Mouse (Mus musculus) WW6 (cell line): ENCODE data around the gene Nap1l3.

ENCODE experiments used
- DNase-seq: peaks from one replicate; pipeline ENCODE4 v3.0.0-alpha.2; 2013; ENCODE audit warnings: low read depth, low spot score

The Nap1l3 gene

DNA sequence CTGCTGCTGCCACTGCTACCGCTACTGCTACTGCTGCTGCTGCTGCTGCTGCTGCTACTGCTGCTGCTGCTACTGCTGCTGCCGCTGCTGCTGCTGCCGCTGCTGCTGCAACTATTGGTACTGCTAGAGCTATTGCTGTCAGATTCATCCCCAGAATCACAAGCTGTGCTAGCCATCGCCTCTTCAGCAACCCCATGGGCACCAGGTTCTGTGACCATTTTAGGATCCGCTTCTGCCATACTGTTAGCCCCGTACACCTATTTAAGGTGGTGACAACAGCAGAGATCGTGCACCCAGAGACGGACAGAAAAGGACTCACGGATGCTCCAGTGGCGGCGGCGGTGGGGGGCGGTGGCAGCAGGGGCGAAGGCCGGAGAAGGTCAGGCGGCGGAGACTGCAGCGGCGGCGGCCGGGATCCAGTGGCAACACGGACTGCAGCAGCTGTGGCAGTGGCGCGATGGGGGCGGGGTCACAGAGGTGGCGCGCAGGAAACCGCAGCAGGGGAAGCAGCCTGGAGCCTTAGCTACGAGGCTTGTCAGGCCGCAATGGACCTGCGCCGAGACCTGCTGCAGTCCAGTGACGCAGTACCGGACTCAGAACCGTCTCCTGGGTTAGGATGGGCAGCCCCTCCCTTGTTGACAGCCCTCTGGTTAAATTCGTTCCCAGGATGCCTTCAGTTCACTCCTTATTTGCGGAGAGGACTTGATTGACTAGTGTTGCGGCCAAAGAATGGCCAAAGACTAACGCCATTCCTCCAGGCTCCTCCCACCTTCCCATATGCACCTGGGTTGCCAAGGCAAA lies at the start of gene Nap1l3:
Nap1l3 (minus strand) TSS at position 621 of the 801 bp plus-strand sequence.
- DNase-seq: peak; percentile 33

DNA sequence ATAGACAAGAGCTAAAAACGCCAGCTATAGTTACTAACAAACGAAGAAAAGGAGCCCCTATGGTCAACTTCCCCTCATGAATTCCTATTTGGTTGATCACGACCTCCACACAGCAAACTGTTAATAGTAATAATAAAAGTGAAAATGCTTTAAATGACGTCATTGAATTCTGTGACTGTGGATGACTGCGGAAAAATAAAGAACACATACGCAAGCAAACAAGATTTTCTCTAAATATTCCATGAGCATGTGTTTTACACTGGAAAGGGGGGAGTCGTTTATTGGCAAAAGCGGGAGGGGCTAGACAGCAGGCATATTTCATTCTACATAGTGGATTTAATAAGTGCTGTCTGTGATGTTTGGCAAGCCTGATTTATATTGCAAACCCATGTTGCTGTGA lies 451 bp upstream of the Nap1l3 start:
- no peak for DNase-seq
